Comparison of ENCODE assay signal across 12 mouse cellular contexts in genomic region chr13:25639522-25640291, GRCm38 (mm10).
DNase-seq lines count a peak whose midpoint lies in the region; ATAC-seq and TF ChIP-seq lines count a peak whose summit lies in the region.
"Had no signal": no experiment of that assay in that cellular context is flagged by ENCODE, and none has a peak within 500 bp of the region (broad histone marks: within the 10 kb centered on the region; RNA-seq: fewer than 3 reads in every experiment).

No protein-coding gene starts in this region.

- peak; percentile 52; the same call in 1 of the 2 replicates for ATAC-seq in heart, embryonic 11.5 days (replicated peaks; ENCODE audit: insufficient number of reproducible peaks, low FRiP score, low TSS enrichment)
- no peak; the same call in 1 of the 2 replicates for ATAC-seq in kidney, postnatal 0 days (replicated peaks; ENCODE audit: low FRiP score, low read depth)
- no peak for ATAC-seq in neural tube, embryonic 15.5 days (ENCODE audit: low FRiP score)
- no peak for ATAC-seq in granulocyte monocyte progenitor cell, adult 5-6 weeks (replicated peaks; ENCODE audit: poor library complexity, severe bottlenecking)
- no peak for ATAC-seq in forebrain, embryonic 16.5 days
- ATAC-seq: forebrain, embryonic 14.5 days had no signal

- H3K4me2 ChIP-seq in heart, embryonic 11.5 days: peak overlapping the region; percentile 6; the same call in 1 of the 2 replicates
- no peak overlapping the region for H3K4me2 ChIP-seq in kidney, postnatal 0 days (ENCODE audit: low read length)
- H3K4me2 ChIP-seq in neural tube, embryonic 15.5 days: no peak overlapping the region
- H3K4me2 ChIP-seq in forebrain, embryonic 16.5 days (ENCODE audit: low read length): no peak overlapping the region
- H3K4me2 ChIP-seq: limb, embryonic 15.5 days had no signal

- H3K27ac ChIP-seq in heart, embryonic 11.5 days (ENCODE audit: low read depth, low read length): 0 out of 2 replicates have a peak overlapping the region, but pooled peaks have one; percentile 15
- peak overlapping the region; percentile 36; the same call in 1 of the 2 replicates for H3K27ac ChIP-seq in kidney, postnatal 0 days
- H3K27ac ChIP-seq in neural tube, embryonic 15.5 days (replicated peaks): no peak overlapping the region
- H3K27ac ChIP-seq in forebrain, embryonic 16.5 days (ENCODE audit: low read length): no peak overlapping the region
- H3K27ac ChIP-seq: limb, embryonic 15.5 days had no signal

- no peak overlapping the region for H3K4me3 ChIP-seq in heart, embryonic 11.5 days (ENCODE audit: low read depth, low read length)
- no peak overlapping the region for H3K4me3 ChIP-seq in kidney, postnatal 0 days (replicated peaks; ENCODE audit: low read depth, low read length)
- no peak overlapping the region for H3K4me3 ChIP-seq in neural tube, embryonic 15.5 days (replicated peaks)
- H3K4me3 ChIP-seq in forebrain, embryonic 16.5 days (replicated peaks; ENCODE audit: low read length): no peak overlapping the region
- H3K4me3 ChIP-seq: limb, embryonic 15.5 days had no signal

- 19% methylated on average over 6 of the region's 6 CpGs for WGBS in heart, embryonic 11.5 days (ENCODE audit: insufficient replicate concordance)
- WGBS in kidney, postnatal 0 days: 16% methylated on average over 6 of the region's 6 CpGs
- 33% methylated on average over 6 of the region's 6 CpGs for WGBS in neural tube, embryonic 15.5 days
- WGBS in forebrain, embryonic 16.5 days: 17% methylated on average over 6 of the region's 6 CpGs

- no peaks in the 10 kb centered on the region for H3K36me3 ChIP-seq in heart, embryonic 11.5 days (ENCODE audit: control insufficient read depth, insufficient read depth, low read length)
- H3K36me3 ChIP-seq in kidney, postnatal 0 days (ENCODE audit: insufficient read depth, low read length): no peaks in the 10 kb centered on the region
- no peaks in the 10 kb centered on the region for H3K36me3 ChIP-seq in neural tube, embryonic 15.5 days
- no peaks in the 10 kb centered on the region for H3K36me3 ChIP-seq in forebrain, embryonic 16.5 days (ENCODE audit: control insufficient read depth, insufficient read depth)
- H3K36me3 ChIP-seq: limb, embryonic 15.5 days had no signal

- DNase-seq in heart, adult 9 months (ENCODE audit: low spot score in 2 of 2): no peak
- peak; percentile 37 for DNase-seq in 3T3-L1 (ENCODE audit: low read depth, low spot score)
- peak; percentile 41 for DNase-seq in embryo, embryonic 10.5 days (ENCODE audit: low spot score)
- DNase-seq in kidney, postnatal 0 days (ENCODE audit: low spot score): peak; percentile 67
- DNase-seq: adrenal gland, adult 2 months; cerebellum, postnatal 10 days had no signal

- no peak for TF ChIP-seq CTCF in kidney, postnatal 0 days (IDR thresholded peaks at IDR 0.05; ENCODE audit: low read depth)

- H3K4me1 ChIP-seq in heart, embryonic 11.5 days (ENCODE audit: control insufficient read depth, insufficient read depth, low read length): no peaks in the 10 kb centered on the region
- H3K4me1 ChIP-seq in kidney, postnatal 0 days (replicated peaks; ENCODE audit: insufficient read depth, low read length): no peaks in the 10 kb centered on the region
- H3K4me1 ChIP-seq in neural tube, embryonic 15.5 days: no peaks in the 10 kb centered on the region
- H3K4me1 ChIP-seq in forebrain, embryonic 16.5 days (replicated peaks; ENCODE audit: control insufficient read depth, insufficient read depth, low read length): no peaks in the 10 kb centered on the region
- H3K4me1 ChIP-seq: limb, embryonic 15.5 days had no signal

- no peaks in the 10 kb centered on the region for H3K27me3 ChIP-seq in heart, embryonic 11.5 days (ENCODE audit: control insufficient read depth, insufficient read depth, low read length)
- no peaks in the 10 kb centered on the region for H3K27me3 ChIP-seq in kidney, postnatal 0 days (ENCODE audit: insufficient read depth, low read length)
- no peaks in the 10 kb centered on the region for H3K27me3 ChIP-seq in neural tube, embryonic 15.5 days (replicated peaks)
- H3K27me3 ChIP-seq in forebrain, embryonic 16.5 days (replicated peaks; ENCODE audit: control insufficient read depth, insufficient read depth, low read length): no peaks in the 10 kb centered on the region
- H3K27me3 ChIP-seq: limb, embryonic 15.5 days had no signal

- no peak overlapping the region for H3K9ac ChIP-seq in heart, embryonic 11.5 days (ENCODE audit: low read depth, low read length)
- H3K9ac ChIP-seq in kidney, postnatal 0 days (ENCODE audit: low read depth, low read length): no peak overlapping the region
- H3K9ac ChIP-seq in neural tube, embryonic 15.5 days (replicated peaks): no peak overlapping the region
- no peak overlapping the region for H3K9ac ChIP-seq in forebrain, embryonic 16.5 days (replicated peaks; ENCODE audit: low read depth, low read length)
- H3K9ac ChIP-seq: limb, embryonic 15.5 days had no signal

- H3K9me3 ChIP-seq in heart, embryonic 11.5 days (replicated peaks; ENCODE audit: control insufficient read depth, low read length): no peaks in the 10 kb centered on the region
- no peaks in the 10 kb centered on the region for H3K9me3 ChIP-seq in kidney, postnatal 0 days (replicated peaks; ENCODE audit: low read length)
- no peaks in the 10 kb centered on the region for H3K9me3 ChIP-seq in neural tube, embryonic 15.5 days (replicated peaks)
- H3K9me3 ChIP-seq in forebrain, embryonic 16.5 days (ENCODE audit: control insufficient read depth, low read length): no peaks in the 10 kb centered on the region
- H3K9me3 ChIP-seq: limb, embryonic 15.5 days had no signal

Comparison
In these comparisons a context has a peak if more than half of its experiments do, and no peak if none do; other contexts are left out.
1. H3K27ac ChIP-seq: peak in heart, embryonic 11.5 days (single experiment) and kidney, postnatal 0 days (single experiment); none in neural tube, embryonic 15.5 days (single experiment) and forebrain, embryonic 16.5 days (single experiment).
2. DNase-seq: peak in 3T3-L1 (single experiment), embryo, embryonic 10.5 days (single experiment) and kidney, postnatal 0 days (single experiment); none in heart, adult 9 months (0 of 2).